Mouse (Mus musculus) Patski (cell line): Measurements from ENCODE around the gene Nt5c2. TPM values are rescaled to one million over a fixed set of nuclear protein-coding genes. Genes with fewer than 3 reads are reported as not detected.

ENCODE experiments used
- ATAC-seq: fragments of 100-300 bp; one replicate; pipeline ENCODE4 v1.8.0; 2021
- CTCF ChIA-PET: fragments of 350-600 bp; sonication (Branson Sonifier 250); formaldehyde crosslinking; loops from one replicate; lab custom pipeline; 2022; ENCODE audit warnings: inconsistent platforms; lab: Charles Lee
- POLR2A ChIA-PET: fragments of 350-600 bp; sonication (Branson Sonifier 250); formaldehyde crosslinking; loops from one replicate; lab custom pipeline; 2022; ENCODE audit warnings: antibody characterized with exemption, inconsistent platforms; lab: Charles Lee
- DNase-seq: peaks from one replicate; pipeline ENCODE4 v3.0.0-alpha.2; 2011; ENCODE audit warnings: low read depth, low spot score
- H3K27me3 ChIP-seq: fragments of 371-371 bp; one replicate; pipeline ENCODE4 v1.5.1; 2021
- CTCF ChIP-seq: fragments of 100-300 bp; IDR thresholded peaks from one replicate; pipeline ENCODE4 v1.5.1; 2021
- in situ Hi-C: fragments of 300-500 bp; cut with MboI; formaldehyde crosslinking; loops from 3 replicates; pipeline ENCODE4 v1.11.1; 2018; ENCODE audit warnings: low pct_unique_long_range_greater_than_20kb, mixed read lengths
- polyA plus RNA-seq: library from polyadenylated mRNA; unstranded; gene quantifications from one replicate; pipeline ENCODE4 v1.2.3, GENCODE M21; 2021

Nt5c2 gene
- polyA plus RNA-seq, 1 experiment from 2014 or later: 99.6 TPM

DNA sequence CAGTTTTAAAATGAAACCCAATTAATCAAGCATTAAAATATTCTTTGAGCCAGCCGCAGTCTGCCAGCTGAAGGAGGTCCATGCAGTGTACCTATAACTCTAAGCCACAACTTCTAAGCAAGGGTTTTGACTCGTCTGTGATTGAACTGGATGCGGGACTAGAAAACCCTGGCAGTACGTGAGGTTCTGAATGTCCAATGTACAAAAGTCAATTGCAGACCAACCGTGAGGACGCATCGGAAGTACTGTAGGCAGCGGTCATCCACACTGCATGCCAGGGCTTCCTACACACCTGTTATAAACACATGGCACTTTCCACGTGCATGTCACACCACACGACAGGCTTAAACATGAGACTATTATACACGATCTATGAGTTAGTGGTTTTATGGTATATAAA is 101.3 kb downstream of the Nt5c2 start:
- H3K27me3 ChIP-seq: no peaks in the 10 kb centered on the region
- ChIA-PET POLR2A (no interaction called here), CTCF (interaction anchor here (1.3 kb wide), 1 partner anchor 17 kb away, joined by 3 read pairs; no protein-coding TSS in a partner anchor)
- in situ Hi-C loops: no loop called here
- TF ChIP-seq CTCF: no peak
- no peak for DNase-seq
- no peak for ATAC-seq

- H3K27me3 ChIP-seq: no peaks in the 10 kb centered on the region
- in situ Hi-C loops: no loop called here
- no peak for TF ChIP-seq CTCF
- ATAC-seq (no peak), DNase-seq (no peak)
- CTCF ChIA-PET: interaction anchor here (1.0 to 1.5 kb wide), 2 partner anchors 12 to 30 kb away, joined by 4 to 6 read pairs; no protein-coding TSS in a partner anchor
- POLR2A ChIA-PET: no interaction called here
These were observed 103.5 kb downstream of the Nt5c2 start for GRCm38 (mm10) chr19:46911492-46911891.

- CTCF ChIA-PET: interaction anchor here (1.3 to 1.7 kb wide), 2 partner anchors 11 to 32 kb away, joined by 5 to 6 read pairs; no protein-coding TSS in a partner anchor
These were observed 106.0 kb downstream of the Nt5c2 start for GRCm38 (mm10) chr19:46908977-46909376.

GRCm38 (mm10) chr19:46908207-46908606 is 106.7 kb downstream of the Nt5c2 start:
- TF ChIP-seq CTCF: no peak
- no peaks in the 10 kb centered on the region for H3K27me3 ChIP-seq
- DNase-seq: no peak
- no peak for ATAC-seq
- in situ Hi-C loops: no loop called here
- ChIA-PET CTCF (interaction anchor here (1.1 kb wide), 1 partner anchor 8 kb away, joined by 3 read pairs; no protein-coding TSS in a partner anchor), POLR2A (interaction anchor here (1.4 kb wide), 1 partner anchor 26 kb away, joined by 3 read pairs; no protein-coding TSS in a partner anchor)

More at GRCm38 (mm10) chr19:46908977-46909376, 106.0 kb downstream of the Nt5c2 start:
- no peak for ATAC-seq
- POLR2A ChIA-PET: interaction anchor here (1.0 to 1.4 kb wide), 2 partner anchors 15 to 25 kb away, joined by 3 read pairs; no protein-coding TSS in a partner anchor
- TF ChIP-seq CTCF: no peak
- DNase-seq: no peak
- H3K27me3 ChIP-seq: no peaks in the 10 kb centered on the region
- in situ Hi-C loops: no loop called here

GRCm38 (mm10) chr19:46905971-46906370 is 109.0 kb downstream of the Nt5c2 start:
- no peak for DNase-seq
- no peak for ATAC-seq
- ChIA-PET POLR2A (no interaction called here), CTCF (interaction anchor here (1.9 to 2.1 kb wide), 2 partner anchors 8 to 83 kb away, joined by 5 to 6 read pairs; no protein-coding TSS in a partner anchor)
- no peaks in the 10 kb centered on the region for H3K27me3 ChIP-seq
- TF ChIP-seq CTCF: no peak
- in situ Hi-C loops: no loop called here

- TF ChIP-seq CTCF: no peak
- ChIA-PET CTCF (interaction anchor here (1.4 kb wide), 1 partner anchor 19 kb away, joined by 4 read pairs; no protein-coding TSS in a partner anchor), POLR2A (no interaction called here)
- in situ Hi-C loops: no loop called here
- no peak for DNase-seq
- no peaks in the 10 kb centered on the region for H3K27me3 ChIP-seq
- ATAC-seq: no peak
These were observed 109.6 kb downstream of the Nt5c2 start for GRCm38 (mm10) chr19:46905383-46905782.

DNA sequence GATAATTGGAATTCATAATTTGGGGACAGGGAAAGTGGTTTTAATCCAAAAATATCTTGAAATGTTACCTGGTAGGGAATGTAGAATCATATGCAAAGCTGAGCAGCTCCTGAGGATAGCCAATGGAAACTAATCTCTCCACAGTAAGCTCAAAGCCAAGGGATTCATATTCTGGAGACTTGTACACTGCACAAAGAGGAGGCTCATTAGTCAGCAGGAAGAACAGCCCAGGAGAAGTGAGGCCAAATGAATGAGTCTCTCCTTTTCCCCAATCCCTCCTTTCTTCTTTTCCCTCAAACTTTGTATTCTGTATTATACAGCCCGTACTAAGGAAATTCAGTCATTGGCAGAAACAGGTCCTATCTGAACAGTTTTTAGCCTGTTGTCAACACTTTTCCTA is 110.0 kb downstream of the Nt5c2 start:
- in situ Hi-C loops: no loop called here
- no peak for DNase-seq
- CTCF ChIA-PET: interaction anchor here (1.4 kb wide), 1 partner anchor 20 kb away, joined by 4 read pairs; no protein-coding TSS in a partner anchor
- POLR2A ChIA-PET: no interaction called here
- no peaks in the 10 kb centered on the region for H3K27me3 ChIP-seq
- TF ChIP-seq CTCF: no peak
- no peak for ATAC-seq

DNA sequence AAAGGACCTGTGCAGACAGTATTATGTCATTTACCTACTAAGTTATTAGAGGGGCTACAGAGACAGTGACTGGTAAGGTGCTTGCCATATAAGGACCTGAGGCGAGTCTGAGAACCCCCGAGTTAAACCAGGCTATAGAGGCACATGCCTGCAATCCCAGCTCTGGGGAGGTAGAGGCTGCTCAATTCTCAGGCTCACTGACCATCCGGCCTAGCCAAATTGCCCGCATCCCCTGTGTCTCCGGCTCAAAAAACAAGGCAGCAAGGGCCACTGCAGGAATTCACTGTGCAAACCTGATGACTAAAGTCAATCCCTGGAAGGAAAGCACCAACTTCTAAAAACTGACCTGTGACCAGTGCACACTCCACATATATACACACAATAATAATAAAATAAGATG is 111.6 kb downstream of the Nt5c2 start:
- no peak for TF ChIP-seq CTCF
- ChIA-PET CTCF (no interaction called here), POLR2A (no interaction called here)
- no peaks in the 10 kb centered on the region for H3K27me3 ChIP-seq
- no peak for DNase-seq
- in situ Hi-C loops: no loop called here
- no peak for ATAC-seq

DNA sequence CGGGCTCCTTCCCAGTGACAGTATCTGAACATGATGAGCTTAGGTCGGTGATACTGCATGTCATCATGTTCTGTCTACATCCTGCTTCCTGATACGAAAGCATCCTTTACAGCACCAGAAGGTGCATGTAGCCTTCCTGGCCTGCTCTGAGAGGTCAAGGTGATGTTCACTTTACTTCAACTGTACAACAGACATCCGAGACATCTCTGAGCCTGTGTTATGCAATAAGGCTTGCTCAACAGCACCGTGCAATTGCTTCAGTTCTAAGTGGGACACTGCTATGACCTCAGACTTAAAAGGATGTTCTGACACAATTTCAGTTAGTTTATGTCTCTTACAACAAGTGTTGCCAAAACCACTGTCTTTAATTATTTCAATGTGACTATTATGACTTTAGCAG is 113.6 kb downstream of the Nt5c2 start:
- DNase-seq (no peak), ATAC-seq (no peak)
- H3K27me3 ChIP-seq: no peaks in the 10 kb centered on the region
- ChIA-PET POLR2A (interaction anchor here (0.5 kb wide), 1 partner anchor 90 kb away, joined by 3 read pairs; no protein-coding TSS in a partner anchor), CTCF (interaction anchor here (1.2 to 2.5 kb wide), 4 partner anchors 14 to 88 kb away, joined by 3 to 7 read pairs (median 4); no protein-coding TSS in a partner anchor)
- in situ Hi-C loops: no loop called here
- no peak for TF ChIP-seq CTCF

DNA sequence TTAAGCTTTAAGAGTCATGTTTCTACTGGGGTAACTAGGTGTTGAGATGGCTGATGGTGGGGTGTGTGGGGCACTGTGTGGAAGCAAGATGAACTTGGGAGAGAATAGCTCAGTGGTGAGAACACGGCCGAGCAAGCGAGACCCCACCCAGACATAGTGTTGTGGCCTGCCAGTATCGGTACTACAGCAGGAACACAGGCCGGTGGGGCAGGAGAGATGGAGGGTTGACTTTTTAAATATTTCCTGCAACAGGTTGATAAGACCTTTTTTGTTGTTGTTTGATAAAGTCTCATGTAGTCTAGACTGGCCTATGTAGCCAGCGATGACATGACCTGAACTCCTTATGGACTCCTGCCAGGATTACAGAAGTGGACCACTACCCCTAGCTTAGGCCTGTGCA is 114.2 kb downstream of the Nt5c2 start:
- H3K27me3 ChIP-seq: no peaks in the 10 kb centered on the region
- DNase-seq: no peak
- no peak for TF ChIP-seq CTCF
- in situ Hi-C loops: no loop called here
- CTCF ChIA-PET: interaction anchor here (1.2 to 2.7 kb wide), 4 partner anchors 14 to 89 kb away, joined by 3 to 7 read pairs (median 6); no protein-coding TSS in a partner anchor
- ATAC-seq: no peak
- POLR2A ChIA-PET: interaction anchor here (0.5 kb wide), 1 partner anchor 90 kb away, joined by 3 read pairs; no protein-coding TSS in a partner anchor

GRCm38 (mm10) chr19:46899871-46900270 is 115.1 kb downstream of the Nt5c2 start:
- in situ Hi-C loops: no loop called here
- DNase-seq (no peak), ATAC-seq (no peak)
- peak; percentile 3 for TF ChIP-seq CTCF
- POLR2A ChIA-PET: interaction anchor here (0.7 kb wide), 1 partner anchor 16 kb away, joined by 5 read pairs; no protein-coding TSS in a partner anchor
- no peaks in the 10 kb centered on the region for H3K27me3 ChIP-seq
- CTCF ChIA-PET: interaction anchor here (1.5 to 2.7 kb wide), 4 partner anchors 12 to 90 kb away, joined by 5 to 7 read pairs (median 6); no protein-coding TSS in a partner anchor
